Mouse (Mus musculus): ENCODE measurements around the gene Spin2c.

Spin2c gene

DNA sequence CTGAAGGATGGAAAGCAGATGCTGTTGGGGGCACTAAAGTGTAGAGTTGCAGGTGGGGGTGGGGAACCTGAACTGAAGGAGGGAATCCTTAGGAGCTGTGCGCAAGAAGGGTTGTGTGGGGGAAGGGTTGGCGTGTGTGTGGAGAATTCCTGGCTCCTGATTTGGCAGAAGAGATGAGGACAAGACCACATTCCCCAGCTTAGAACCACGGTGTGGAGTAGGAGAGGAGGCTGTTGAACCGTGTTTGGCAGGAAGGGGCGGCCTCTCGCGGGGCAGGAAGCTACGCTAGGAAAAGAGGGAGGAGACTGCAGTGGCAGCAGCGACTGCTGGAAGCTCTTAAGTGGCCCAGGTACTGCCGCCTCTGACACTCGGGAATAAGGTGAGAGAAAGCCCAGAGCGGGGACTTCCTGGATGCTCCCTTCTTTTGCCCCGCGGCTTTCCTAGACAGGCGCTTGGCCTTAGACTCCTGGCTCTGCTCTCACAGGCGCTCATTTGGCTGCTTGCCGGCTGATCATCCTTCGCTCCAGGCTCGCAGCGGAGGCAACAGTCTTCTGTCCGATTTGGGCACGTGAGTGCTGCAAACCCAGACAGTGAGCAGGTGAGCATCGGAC lies at the start of gene Spin2c:
Gene Spin2c (plus strand): TSS at position 275 of the 611 bp plus-strand sequence.
- 3% methylated on average over 23 of the region's 23 CpGs for WGBS

DNA sequence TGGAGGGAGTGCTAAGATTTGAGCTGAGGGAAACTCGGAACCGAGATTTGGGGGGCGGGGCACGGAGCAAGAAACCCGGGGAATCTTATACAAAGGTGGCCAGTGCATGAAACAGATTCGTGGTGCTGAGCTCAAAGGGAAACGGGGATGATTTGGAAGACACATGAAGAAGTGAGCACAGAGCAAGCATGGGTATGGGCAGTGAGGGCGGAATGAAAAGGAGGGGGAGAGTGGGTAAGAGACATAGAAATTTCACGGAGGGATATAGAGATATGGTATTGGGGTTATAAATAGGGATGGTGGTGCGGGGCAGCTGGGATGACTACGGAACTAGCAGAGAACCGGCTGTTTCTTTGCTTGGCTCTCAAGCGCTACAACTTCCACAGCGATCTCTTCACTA lies 581 bp downstream of the Spin2c start:
- WGBS, result 2% methylated on average over 14 of the region's 14 CpGs

Data from cerebral cortex, adult 2 months (tissue).